Comparison of ENCODE assay signal across 1 mouse cellular context in the genomic region with DNA sequence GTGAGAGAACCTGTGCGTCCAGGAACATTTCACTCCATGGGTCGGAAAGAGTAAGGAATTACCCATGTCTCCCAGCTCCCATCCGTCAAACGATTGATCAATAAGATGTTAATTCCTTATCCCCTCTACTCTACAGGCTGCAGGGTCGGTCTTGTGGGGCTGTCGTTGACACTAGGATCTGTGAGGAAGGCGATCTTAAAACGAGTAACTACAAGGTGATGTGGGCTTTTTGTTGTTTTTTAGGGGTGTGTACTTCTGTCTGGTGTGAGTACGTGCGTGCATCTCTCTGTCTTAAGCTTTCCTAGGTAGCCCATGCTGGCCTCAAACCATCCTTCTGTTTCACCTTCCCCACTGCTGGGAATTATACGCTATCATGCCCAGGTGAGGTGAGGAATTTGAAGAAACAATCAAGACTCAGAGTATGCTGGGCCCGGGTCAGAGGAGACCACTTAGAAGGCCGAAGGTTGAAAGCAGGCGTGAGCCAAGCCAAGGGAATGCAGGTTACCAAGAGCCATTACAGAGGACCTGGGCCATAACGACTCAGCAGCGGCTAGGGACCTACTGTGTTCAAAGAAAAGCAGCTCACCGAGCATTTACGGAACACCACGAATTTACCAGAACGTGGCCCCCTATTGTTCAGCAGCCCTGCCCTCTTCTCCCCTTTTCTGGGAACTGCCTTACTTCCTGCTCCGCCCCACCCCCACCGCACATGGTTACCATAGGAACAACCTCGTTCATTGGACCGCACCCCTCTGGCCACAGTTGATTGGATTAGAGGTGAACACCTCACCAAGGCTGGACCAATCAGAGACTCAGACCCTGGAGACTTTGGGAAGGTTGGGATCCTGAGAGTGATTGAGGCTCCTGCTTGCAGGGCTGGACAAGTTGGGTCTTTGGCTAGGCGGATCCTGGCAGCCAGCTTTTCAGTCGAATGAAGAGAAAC.
TF ChIP-seq lines count a peak whose summit lies in the region.

No protein-coding gene starts in this region.

TF ChIP-seq in myocyte, 11 proteins besides CTCF, POLR2A, EP300 and RAD21 (continued from another document):
- no peak for TF ChIP-seq TCF3 (IDR thresholded peaks at IDR 0.05; ENCODE audit: insufficient read length, low read depth)
